Mouse (Mus musculus) erythroblast, embryonic 14.5 days (primary cell): ENCODE data around the gene Pomc. TPM values are rescaled to one million over a fixed set of nuclear protein-coding genes. Genes with fewer than 3 reads are reported as not detected.

ENCODE experiments used
- H3K27me3 ChIP-seq: 2 replicates; pipeline ENCODE4 v1.6.1; 2012; ENCODE audit warnings: inconsistent platforms; ENCODE audit not compliant: control insufficient read depth
- H3K36me3 ChIP-seq: 2 replicates; pipeline ENCODE4 v1.6.1; 2012; ENCODE audit warnings: mild to moderate bottlenecking, inconsistent platforms; ENCODE audit not compliant: control insufficient read depth
- H3K4me1 ChIP-seq: 2 replicates; pipeline ENCODE4 v1.6.1; 2012; ENCODE audit warnings: inconsistent platforms; ENCODE audit not compliant: control insufficient read depth
- H3K4me3 ChIP-seq: replicated peaks from 2 replicates; pipeline ENCODE3; 2012; ENCODE audit warnings: moderate library complexity, mild to moderate bottlenecking, inconsistent platforms
- H3K9me3 ChIP-seq: 2 replicates; pipeline ENCODE4 v1.6.1; 2012; ENCODE audit warnings: low read length, inconsistent platforms, mixed read lengths; ENCODE audit not compliant: control insufficient read depth
- GATA1 ChIP-seq: IDR thresholded peaks from 2 replicates; pipeline ENCODE4 v1.6.1; 2012; ENCODE audit warnings: low read length, inconsistent platforms, mixed read lengths
- TAL1 ChIP-seq: IDR thresholded peaks from 3 replicates; pipeline ENCODE4 v1.6.1; 2012; ENCODE audit warnings: low read length, inconsistent platforms, mixed read lengths
- polyA plus RNA-seq: library from polyadenylated mRNA; stranded (reverse); fragments of >175 nt; gene quantifications from 2 replicates; pipeline ENCODE4 v1.2.3, GENCODE M21; 2012

Gene Pomc
- polyA plus RNA-seq: not detected in 2 replicates

GRCm38 (mm10) chr12:3954651-3955050 lies at the start of gene Pomc:
Gene Pomc, plus strand, starts transcription at chr12:3954951.
- Histone ChIP-seq H3K4me1 (peaks cover 2% of the 10 kb centered on the region), H3K9me3 (no peaks in the 10 kb centered on the region), H3K36me3 (no peaks in the 10 kb centered on the region), H3K27me3 (peaks cover 7% of the 10 kb centered on the region), H3K4me3 (no peak within 1 kb of the TSS)
- TF ChIP-seq TAL1 (no peak), GATA1 (no peak)

GRCm38 (mm10) chr12:3905436-3905835 lies 49.3 kb upstream of the Pomc start:
- Histone ChIP-seq H3K27me3 (no peaks in the 10 kb centered on the region), H3K9me3 (no peaks in the 10 kb centered on the region), H3K4me3 (no peak overlapping the region), H3K4me1 (no peaks in the 10 kb centered on the region), H3K36me3 (peaks cover 26% of the 10 kb centered on the region)
- TF ChIP-seq GATA1: no peak
- no peak for TF ChIP-seq TAL1

- H3K27me3 ChIP-seq: no peaks in the 10 kb centered on the region
- TF ChIP-seq TAL1 (no peak), GATA1 (no peak)
- H3K36me3 ChIP-seq: peaks cover 23% of the 10 kb centered on the region
- no peaks in the 10 kb centered on the region for H3K9me3 ChIP-seq
- H3K4me3 ChIP-seq: no peak overlapping the region
- no peaks in the 10 kb centered on the region for H3K4me1 ChIP-seq
Measured at GRCm38 (mm10) chr12:3906308-3906707, 48.4 kb upstream of the Pomc start.

- H3K4me1 ChIP-seq: no peaks in the 10 kb centered on the region
- H3K4me3 ChIP-seq: no peak overlapping the region
- no peaks in the 10 kb centered on the region for H3K9me3 ChIP-seq
- H3K27me3 ChIP-seq: no peaks in the 10 kb centered on the region
- no peak for TF ChIP-seq GATA1
- TF ChIP-seq TAL1: no peak
- peaks cover 18% of the 10 kb centered on the region for H3K36me3 ChIP-seq
Measured at GRCm38 (mm10) chr12:3907008-3907407, 47.7 kb upstream of the Pomc start.

- H3K27me3 ChIP-seq: no peaks in the 10 kb centered on the region
Measured at GRCm38 (mm10) chr12:3907418-3907817, 47.3 kb upstream of the Pomc start.

GRCm38 (mm10) chr12:3910466-3911093 lies 44.2 kb upstream of the Pomc start:
- H3K36me3 ChIP-seq: peaks cover 4% of the 10 kb centered on the region; the same call in 1 of the 2 replicates
- no peaks in the 10 kb centered on the region for H3K4me1 ChIP-seq
- H3K4me3 ChIP-seq: no peak overlapping the region
- no peaks in the 10 kb centered on the region for H3K27me3 ChIP-seq
- H3K9me3 ChIP-seq: no peaks in the 10 kb centered on the region
- TF ChIP-seq GATA1: no peak

More at GRCm38 (mm10) chr12:3907418-3907817, 47.3 kb upstream of the Pomc start:
- Histone ChIP-seq H3K36me3 (peaks cover 14% of the 10 kb centered on the region), H3K4me1 (no peaks in the 10 kb centered on the region), H3K4me3 (no peak overlapping the region), H3K9me3 (no peaks in the 10 kb centered on the region)
- TF ChIP-seq GATA1 (no peak), TAL1 (no peak)

- no peak overlapping the region for H3K4me3 ChIP-seq
- no peaks in the 10 kb centered on the region for H3K27me3 ChIP-seq
- TF ChIP-seq GATA1: no peak
- no peak for TF ChIP-seq TAL1
- no peaks in the 10 kb centered on the region for H3K4me1 ChIP-seq
- no peaks in the 10 kb centered on the region for H3K9me3 ChIP-seq
- peaks cover 3% of the 10 kb centered on the region; the same call in 1 of the 2 replicates for H3K36me3 ChIP-seq
Measured at GRCm38 (mm10) chr12:3911831-3912348, 42.9 kb upstream of the Pomc start.

- Histone ChIP-seq H3K27me3 (no peaks in the 10 kb centered on the region), H3K4me1 (no peaks in the 10 kb centered on the region), H3K9me3 (no peaks in the 10 kb centered on the region), H3K4me3 (no peak overlapping the region), H3K36me3 (no peaks in the 10 kb centered on the region)
- TF ChIP-seq TAL1: no peak
- TF ChIP-seq GATA1: no peak
Measured at GRCm38 (mm10) chr12:3915852-3916251, 38.9 kb upstream of the Pomc start.

- no peaks in the 10 kb centered on the region for H3K4me1 ChIP-seq
- H3K4me3 ChIP-seq: no peak overlapping the region
- H3K36me3 ChIP-seq: no peaks in the 10 kb centered on the region
- H3K9me3 ChIP-seq: no peaks in the 10 kb centered on the region
- TF ChIP-seq GATA1 (no peak), TAL1 (no peak)
- H3K27me3 ChIP-seq: no peaks in the 10 kb centered on the region
Measured at GRCm38 (mm10) chr12:3917668-3918341, 36.9 kb upstream of the Pomc start.

GRCm38 (mm10) chr12:3918577-3918976 lies 36.2 kb upstream of the Pomc start:
- TF ChIP-seq TAL1 (no peak), GATA1 (no peak)
- H3K4me3 ChIP-seq: no peak overlapping the region
- H3K27me3 ChIP-seq: no peaks in the 10 kb centered on the region

More at GRCm38 (mm10) chr12:3918577-3918976, 36.2 kb upstream of the Pomc start:
- H3K9me3 ChIP-seq: no peaks in the 10 kb centered on the region
- H3K36me3 ChIP-seq: no peaks in the 10 kb centered on the region
- H3K4me1 ChIP-seq: no peaks in the 10 kb centered on the region
